Mouse (Mus musculus): ENCODE results near the gene Lin52.

DNA sequence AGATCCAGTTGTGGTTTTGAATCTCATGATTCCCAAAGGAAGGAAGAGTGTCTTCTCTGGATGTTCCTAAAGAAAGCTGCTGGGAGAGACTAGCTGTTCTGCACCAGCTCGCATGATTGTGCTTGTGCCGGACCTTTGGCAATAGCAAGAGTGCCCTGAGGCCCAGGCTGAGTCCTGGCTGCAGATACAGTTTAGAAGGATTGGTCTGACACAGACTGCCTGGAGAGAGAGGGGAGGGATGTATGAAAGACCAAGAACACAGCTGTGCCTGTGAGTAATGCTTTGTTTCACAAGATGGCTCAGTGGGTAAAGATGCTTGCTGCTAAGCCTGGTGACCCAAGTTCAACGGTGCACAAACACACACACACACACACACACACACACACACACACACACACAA, 11.6 kb downstream of the Lin52 start:
- TF ChIP-seq CTCF (IDR thresholded peaks at IDR 0.05; ENCODE audit: low read depth) (no peak), EP300 (optimal IDR thresholded peaks at IDR 0.05) (no peak)
